Mouse (Mus musculus) left cerebral cortex, postnatal 4 days (tissue): ENCODE results near the gene Tnnc2. TPM values are rescaled to one million over a fixed set of nuclear protein-coding genes. Genes with fewer than 3 reads are reported as not detected.

Experiments used
- DNase-seq: peaks from one replicate; pipeline ENCODE4 v3.0.0-alpha.2; 2022
- intact Hi-C: fragments of 180-260 bp; cut with DNase I; formaldehyde crosslinking; loops from one replicate; pipeline ENCODE4 v1.15.1; 2025
- total RNA-seq, 2 experiments: library from RNA; stranded (reverse); gene quantifications; 2 replicates each; pipeline ENCODE4 v1.2.3; 2021

Tnnc2 gene
- not detected for total RNA-seq

GRCm38 (mm10) chr2:164779481-164780086 is at the start of gene Tnnc2:
Tnnc2 (minus strand) TSS chr2:164779967.
- no peak for DNase-seq
- intact Hi-C loops = no loop called here

GRCm38 (mm10) chr2:164829090-164829489 is 49.3 kb upstream of the Tnnc2 start:
- no peak for DNase-seq
- intact Hi-C loops = no loop called here

GRCm38 (mm10) chr2:164828437-164828836 is 48.7 kb upstream of the Tnnc2 start, which contains the start of gene Spata25:
Spata25 (minus strand) TSS chr2:164828537.
- intact Hi-C loops = no loop called here

GRCm38 (mm10) chr2:164827146-164827850 is 47.5 kb upstream of the Tnnc2 start:
- intact Hi-C loops = no loop called here
- no peak for DNase-seq

More at GRCm38 (mm10) chr2:164828437-164828836, 48.7 kb upstream of the Tnnc2 start, which contains the start of gene Spata25:
- DNase-seq = no peak

GRCm38 (mm10) chr2:164825521-164825920 is 45.8 kb upstream of the Tnnc2 start:
- intact Hi-C loops = no loop called here
- DNase-seq = no peak

- DNase-seq = no peak
- intact Hi-C loops = no loop called here
These were observed 44.2 kb upstream of the Tnnc2 start for GRCm38 (mm10) chr2:164823969-164824368.

GRCm38 (mm10) chr2:164823181-164823585 is 43.4 kb upstream of the Tnnc2 start:
- no peak for DNase-seq
- intact Hi-C loops = no loop called here

- intact Hi-C loops = no loop called here
These were observed 42.9 kb upstream of the Tnnc2 start, which contains the start of gene Zswim1 for GRCm38 (mm10) chr2:164822636-164823165. Zswim1 (plus strand) TSS chr2:164822686.

GRCm38 (mm10) chr2:164821060-164821459 is 41.3 kb upstream of the Tnnc2 start:
- DNase-seq = no peak
- intact Hi-C loops = no loop called here

More at GRCm38 (mm10) chr2:164822636-164823165, 42.9 kb upstream of the Tnnc2 start, which contains the start of gene Zswim1:
- peak; percentile 99 for DNase-seq

GRCm38 (mm10) chr2:164817703-164818102 is 37.9 kb upstream of the Tnnc2 start:
- DNase-seq = no peak
- intact Hi-C loops = no loop called here

- DNase-seq = no peak
- intact Hi-C loops = no loop called here
These were observed 37.4 kb upstream of the Tnnc2 start for GRCm38 (mm10) chr2:164817206-164817605.

GRCm38 (mm10) chr2:164815821-164816220 is 36.1 kb upstream of the Tnnc2 start:
- intact Hi-C loops = no loop called here
- DNase-seq = no peak

GRCm38 (mm10) chr2:164815348-164815747 is 35.6 kb upstream of the Tnnc2 start:
- intact Hi-C loops = no loop called here
- DNase-seq = no peak

- DNase-seq = no peak
- intact Hi-C loops = no loop called here
These were observed 33.8 kb upstream of the Tnnc2 start for GRCm38 (mm10) chr2:164813557-164813956.

- intact Hi-C loops = no loop called here
- DNase-seq = no peak
These were observed 26.8 kb upstream of the Tnnc2 start for GRCm38 (mm10) chr2:164806614-164807013.

- no peak for DNase-seq
- intact Hi-C loops = no loop called here
These were observed 25.6 kb upstream of the Tnnc2 start for GRCm38 (mm10) chr2:164805332-164805718.

- intact Hi-C loops = no loop called here
- DNase-seq = peak; percentile 95
These were observed 25.0 kb upstream of the Tnnc2 start, which contains the start of the genes Acot8 and Zswim3 for GRCm38 (mm10) chr2:164804533-164805331. Acot8 (minus strand) TSS chr2:164804882. Zswim3 (plus strand) TSS chr2:164805098.

- intact Hi-C loops = no loop called here
- no peak for DNase-seq
These were observed 24.1 kb upstream of the Tnnc2 start for GRCm38 (mm10) chr2:164803921-164804313.

- intact Hi-C loops = no loop called here
- no peak for DNase-seq
These were observed 23.6 kb upstream of the Tnnc2 start for GRCm38 (mm10) chr2:164803201-164803920.
